Mouse (Mus musculus): ENCODE data around the gene Hsd17b14.
A peak's percentile ranks its signal among the peaks of the same experiment; 100 is the strongest.

Gene Hsd17b14

DNA sequence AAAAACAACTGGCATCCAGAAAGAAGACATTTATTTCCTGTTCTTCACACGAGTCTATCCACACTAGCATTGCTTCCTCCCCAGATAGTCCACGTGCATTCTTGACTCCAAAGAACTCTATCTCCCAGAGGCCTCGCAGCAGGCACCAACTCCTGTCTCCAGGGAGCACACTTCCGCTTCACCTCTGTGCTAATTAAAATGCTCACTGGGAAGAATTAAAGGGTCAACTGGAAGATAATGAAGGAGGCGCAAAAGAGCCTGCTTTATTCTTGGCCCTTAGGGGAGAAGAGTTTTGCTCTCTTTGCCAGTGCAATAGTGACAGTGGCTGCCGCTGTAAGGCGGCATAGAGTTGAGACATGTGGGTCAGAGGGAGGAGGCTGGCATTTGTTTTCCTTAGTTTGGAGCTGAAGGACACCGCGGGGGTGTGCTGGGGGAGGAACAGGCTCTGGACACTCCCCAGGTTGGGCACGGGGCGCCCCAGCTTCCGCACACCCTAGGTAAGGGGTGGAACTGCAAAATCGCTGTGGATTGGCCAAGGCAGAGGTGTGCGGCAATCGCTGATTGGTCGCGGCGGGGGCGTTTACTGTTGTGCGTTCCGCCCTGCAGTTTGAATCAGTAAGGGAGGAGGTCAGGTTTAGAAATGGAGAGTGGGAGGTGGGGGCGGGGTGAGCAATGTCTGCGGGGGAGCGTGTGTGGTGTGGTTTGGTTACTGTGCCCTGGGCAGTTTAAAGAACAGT, 13.3 kb downstream of the Hsd17b14 start:
- DNase-seq (ENCODE audit: low spot score), result peak; percentile 84

- no peak for DNase-seq (ENCODE audit: low spot score)
These were observed 14.1 kb downstream of the Hsd17b14 start for GRCm38 (mm10) chr7:45568601-45569473.

DNA sequence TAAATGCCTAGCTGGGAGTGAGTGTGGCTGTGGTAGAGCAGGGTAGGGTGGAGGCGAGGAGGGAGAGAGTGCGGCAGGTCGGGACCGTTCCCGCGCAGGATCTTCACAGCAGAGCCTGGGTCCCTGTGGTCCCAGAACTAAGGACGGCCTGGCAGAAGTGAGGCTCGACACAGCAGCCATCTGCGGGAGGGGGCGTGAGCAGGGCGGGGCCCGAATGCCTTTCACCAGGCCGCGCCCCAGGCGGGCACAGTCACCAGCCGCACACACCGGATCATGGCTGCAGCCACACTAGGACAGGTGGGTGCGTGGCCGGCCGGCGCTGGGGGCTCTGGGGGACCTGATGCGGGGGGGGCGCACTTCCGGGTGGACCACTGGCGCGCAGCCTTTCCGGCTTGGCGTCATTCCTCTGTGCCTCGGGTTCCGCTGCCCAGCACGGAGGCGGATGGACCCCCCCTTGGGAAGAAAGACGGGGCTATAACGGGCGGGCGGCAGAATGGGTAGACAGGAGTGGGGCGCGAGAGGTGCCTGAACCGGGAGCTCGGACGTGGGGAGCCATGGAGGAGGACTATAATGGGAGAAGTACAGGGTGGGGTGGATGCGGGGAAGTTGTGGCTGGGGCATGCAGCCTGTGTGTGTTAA, 15.5 kb downstream of the Hsd17b14 start, which contains the start of gene Bcat2:
Gene Bcat2 (plus strand): TSS at position 51 of the 639 bp plus-strand sequence.
- DNase-seq (ENCODE audit: low spot score), result peak; percentile 48

DNA sequence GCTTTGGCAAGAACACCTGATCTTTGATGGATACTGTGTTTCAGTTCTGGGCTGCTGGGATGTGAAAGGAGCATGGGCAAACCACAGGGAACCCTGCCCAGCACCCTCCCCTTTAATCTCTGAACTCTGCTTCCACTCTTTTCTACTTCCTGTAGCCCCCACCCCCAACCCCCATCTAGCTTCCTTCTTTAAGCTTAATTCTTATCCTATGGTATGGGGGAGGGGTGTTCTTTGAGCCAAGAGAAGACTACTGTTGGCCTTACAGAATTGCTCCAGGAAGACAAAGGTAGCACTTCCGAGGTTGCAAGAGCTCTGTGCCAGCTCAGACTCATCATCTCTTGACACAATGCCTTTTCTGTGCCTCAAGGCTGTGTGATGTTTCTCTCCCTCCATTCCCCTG, 17.3 kb downstream of the Hsd17b14 start:
- DNase-seq (ENCODE audit: low spot score), result no peak

DNA sequence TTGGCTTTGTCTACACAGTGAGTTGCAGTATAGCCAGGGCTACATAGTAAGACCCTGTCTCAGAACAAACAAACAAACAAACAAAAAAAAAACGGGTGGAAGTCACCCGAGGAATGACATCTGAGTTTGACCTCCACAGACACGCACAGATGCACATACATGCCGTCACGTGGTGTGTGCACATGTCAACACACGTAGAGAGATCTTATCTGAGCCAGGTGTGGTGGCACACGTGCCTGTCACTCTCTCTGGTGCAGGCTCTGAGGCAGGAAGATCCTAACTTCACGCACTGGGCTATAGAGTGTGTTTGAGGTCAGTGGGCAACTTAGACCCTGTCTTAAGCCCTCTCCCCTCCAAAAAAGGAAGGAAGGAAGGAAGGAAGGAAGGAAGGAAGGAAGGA, 19.3 kb downstream of the Hsd17b14 start:
- DNase-seq (ENCODE audit: low spot score), result no peak

- DNase-seq (ENCODE audit: low spot score), result no peak
These were observed 20.0 kb downstream of the Hsd17b14 start for GRCm38 (mm10) chr7:45574472-45575379.

DNA sequence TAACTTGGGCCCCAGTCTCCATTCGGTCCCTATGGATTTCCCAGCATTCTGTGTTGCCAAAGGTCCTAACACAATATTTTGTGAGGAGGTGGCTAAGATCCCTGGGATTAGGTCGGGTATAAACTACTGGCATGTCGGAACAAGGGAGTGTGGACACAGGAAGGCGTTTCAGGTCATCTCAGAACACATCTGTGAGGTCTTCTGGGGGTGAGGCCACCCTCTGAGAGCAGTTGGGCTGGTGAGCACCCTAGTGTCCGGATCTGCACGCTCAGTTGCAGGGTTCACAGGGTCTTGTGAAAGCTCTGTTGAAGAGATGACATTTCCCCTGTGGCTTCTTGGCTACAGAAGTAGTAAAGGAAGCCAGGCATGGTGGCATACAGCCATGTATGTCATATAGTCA, 31.2 kb downstream of the Hsd17b14 start:
- DNase-seq (ENCODE audit: low spot score), result no peak

DNA sequence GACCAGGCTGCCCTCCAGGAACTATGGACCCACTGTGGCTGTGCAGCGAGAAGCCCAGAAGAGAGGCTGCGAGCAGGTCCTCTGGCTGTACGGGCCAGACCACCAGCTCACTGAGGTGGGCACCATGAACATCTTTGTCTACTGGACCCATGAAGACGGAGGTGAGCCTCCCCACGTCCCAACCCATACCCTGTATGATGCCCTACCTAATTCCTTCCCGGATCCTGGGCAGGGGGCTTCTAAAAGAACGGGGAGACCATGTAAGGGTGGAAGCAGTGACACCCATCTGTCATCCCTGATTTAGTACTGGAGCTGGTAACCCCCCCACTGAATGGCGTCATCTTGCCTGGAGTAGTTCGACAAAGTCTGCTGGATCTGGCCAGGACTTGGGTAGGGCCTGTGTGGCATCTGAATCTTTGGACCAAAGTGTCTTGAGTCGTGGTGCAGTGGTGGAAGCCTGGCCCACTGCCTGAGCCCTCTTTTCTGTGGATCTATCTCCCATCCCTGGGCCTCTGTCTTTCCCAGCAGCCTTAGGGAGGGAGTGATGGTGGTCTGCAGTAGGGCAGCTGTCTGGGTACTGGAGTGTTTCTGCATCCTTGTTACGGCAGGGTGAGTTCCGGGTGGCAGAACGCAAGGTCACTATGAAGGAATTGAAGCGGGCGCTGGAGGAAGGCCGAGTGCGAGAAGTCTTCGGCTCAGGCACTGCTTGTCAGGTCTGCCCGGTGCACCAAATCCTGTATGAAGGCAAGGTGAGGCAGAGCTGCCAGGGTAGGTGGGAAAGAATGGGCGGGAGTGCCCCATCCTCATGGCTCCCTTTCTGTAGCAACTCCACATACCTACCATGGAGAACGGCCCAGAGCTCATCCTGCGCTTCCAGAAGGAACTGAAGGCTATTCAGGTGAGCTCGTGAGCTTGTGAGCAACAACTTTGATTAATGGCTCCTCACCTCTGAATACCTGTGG, 33.2 kb downstream of the Hsd17b14 start:
- no peak for DNase-seq (ENCODE audit: low spot score)

DNA sequence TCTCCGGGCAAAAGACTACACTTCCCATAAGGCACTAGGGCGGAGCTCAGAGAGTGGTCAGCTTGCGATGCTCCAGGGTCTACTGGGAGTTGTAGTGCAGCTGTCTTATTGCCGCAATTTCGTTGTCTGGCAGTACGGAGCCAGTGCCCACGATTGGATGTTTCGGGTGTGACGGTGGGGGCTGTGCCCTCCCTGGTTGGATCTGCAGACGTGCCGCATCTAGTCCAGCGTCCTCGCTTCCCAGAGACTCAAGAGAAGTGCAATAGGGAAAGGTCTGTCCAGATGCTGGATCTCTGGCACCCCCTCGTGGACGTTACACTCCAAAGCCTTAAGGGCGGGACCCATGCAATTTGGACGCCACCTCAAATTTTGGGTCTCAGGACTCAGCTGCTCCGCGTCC, 34.5 kb downstream of the Hsd17b14 start:
- DNase-seq (ENCODE audit: low spot score), result peak; percentile 85

DNA sequence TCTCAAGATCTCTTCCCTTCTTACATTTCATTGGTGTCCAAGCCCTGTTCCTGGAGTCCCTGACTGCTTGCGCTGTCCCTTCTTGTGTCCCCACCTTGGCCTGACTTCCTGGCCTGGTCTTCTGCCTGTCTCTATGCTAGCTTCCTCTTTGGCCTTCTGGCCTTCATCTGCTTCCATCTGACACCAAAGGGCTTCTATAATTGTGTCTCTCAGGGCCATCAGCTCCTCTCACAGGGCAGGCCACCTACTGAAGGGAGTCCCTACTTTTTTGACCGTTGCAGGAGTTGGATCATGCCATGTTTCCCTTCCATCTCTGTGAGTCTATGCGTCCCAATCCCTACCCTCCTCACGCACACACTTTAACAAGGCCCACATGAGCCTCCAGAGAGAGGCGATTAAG, 35.2 kb downstream of the Hsd17b14 start:
- no peak for DNase-seq (ENCODE audit: low spot score)

GRCm38 (mm10) chr7:45590874-45591273, 36.2 kb downstream of the Hsd17b14 start:
- DNase-seq (ENCODE audit: low spot score), result no peak

DNA sequence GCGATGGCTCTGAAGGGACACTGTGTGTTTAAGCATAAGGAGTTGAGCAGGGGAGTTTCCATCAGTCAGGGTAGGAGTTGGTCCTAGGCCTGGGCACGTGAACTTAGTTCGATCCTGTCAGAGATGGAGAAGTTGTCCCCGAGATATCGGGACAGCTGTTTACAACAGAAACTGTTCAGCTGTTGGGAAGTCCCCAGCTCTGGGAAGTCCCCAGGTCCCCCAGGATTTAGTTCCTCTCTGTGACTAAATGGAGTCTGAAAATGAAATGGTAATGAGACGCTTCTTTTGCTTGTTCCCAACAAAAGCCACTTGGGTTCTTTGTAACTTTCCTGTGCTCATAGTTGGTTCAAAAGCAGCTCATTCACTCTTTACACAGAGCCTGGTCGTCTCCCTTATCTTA, 37.2 kb downstream of the Hsd17b14 start:
- DNase-seq (ENCODE audit: low spot score), result no peak

- DNase-seq (ENCODE audit: low spot score), result peak; percentile 53
These were observed 38.6 kb downstream of the Hsd17b14 start for GRCm38 (mm10) chr7:45593118-45593815.

DNA sequence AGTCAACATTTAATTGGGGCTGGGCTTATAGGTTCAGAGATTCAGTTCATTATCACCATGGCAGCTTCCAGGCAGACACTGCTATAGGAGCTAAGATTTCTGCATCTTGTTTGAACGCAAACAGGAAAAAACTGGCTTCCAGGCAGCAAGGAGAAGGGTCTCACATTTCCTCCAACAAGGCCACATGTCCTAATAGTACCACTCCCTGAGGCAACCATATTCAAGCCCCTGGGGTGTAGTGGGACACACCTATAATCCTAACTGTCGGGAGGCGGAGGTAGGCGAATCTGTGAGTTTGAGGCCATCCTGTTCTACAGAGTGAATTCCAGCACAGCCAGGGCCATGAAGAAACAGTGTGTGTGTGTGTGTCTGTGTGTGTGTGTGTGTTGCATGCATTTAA, 40.5 kb downstream of the Hsd17b14 start:
- DNase-seq (ENCODE audit: low spot score), result no peak

GRCm38 (mm10) chr7:45596107-45596506, 41.4 kb downstream of the Hsd17b14 start:
- no peak for DNase-seq (ENCODE audit: low spot score)

- DNase-seq (ENCODE audit: low spot score), result no peak
These were observed 42.3 kb downstream of the Hsd17b14 start for GRCm38 (mm10) chr7:45597013-45597412.

DNA sequence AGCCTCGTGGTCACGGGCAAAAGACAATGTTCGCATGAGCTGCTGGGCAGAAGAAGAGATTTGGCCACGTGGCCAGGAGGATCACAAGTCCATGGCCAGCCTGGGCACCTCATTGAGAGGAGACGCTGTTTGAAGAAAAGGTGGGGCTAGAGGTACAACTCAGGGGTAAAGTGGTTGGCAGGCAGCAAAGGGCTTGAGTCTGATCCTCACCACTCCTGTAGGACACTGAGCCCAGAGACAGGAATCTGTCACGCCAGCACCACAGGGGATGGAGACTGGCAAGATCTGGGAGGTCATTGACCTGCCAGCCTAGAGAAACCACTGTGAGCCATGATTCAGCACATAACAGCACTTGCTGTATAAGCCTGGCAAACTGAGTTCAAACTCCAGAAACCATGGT, 42.8 kb downstream of the Hsd17b14 start:
- no peak for DNase-seq (ENCODE audit: low spot score)

- DNase-seq (ENCODE audit: low spot score), result no peak
These were observed 44.5 kb downstream of the Hsd17b14 start for GRCm38 (mm10) chr7:45598960-45599879.
